Mouse (Mus musculus) testis, adult 2 months (tissue): ENCODE measurements around the gene Coro1b.

ENCODE experiments used
- CTCF ChIP-seq: fragments of 200-500 bp; IDR thresholded peaks from 2 replicates; pipeline ENCODE4 v1.5.1; 2012; ENCODE audit warnings: low read depth, mild to moderate bottlenecking, inconsistent platforms, low read length, moderate library complexity; ENCODE audit not compliant: control insufficient read depth, insufficient read depth, insufficient replicate concordance
- POLR2A ChIP-seq: fragments of 200-500 bp; IDR thresholded peaks from 2 replicates; pipeline ENCODE4 v1.6.1; 2012; ENCODE audit warnings: low read depth, mild to moderate bottlenecking, inconsistent platforms, low read length, moderate library complexity; ENCODE audit not compliant: control insufficient read depth

DNA sequence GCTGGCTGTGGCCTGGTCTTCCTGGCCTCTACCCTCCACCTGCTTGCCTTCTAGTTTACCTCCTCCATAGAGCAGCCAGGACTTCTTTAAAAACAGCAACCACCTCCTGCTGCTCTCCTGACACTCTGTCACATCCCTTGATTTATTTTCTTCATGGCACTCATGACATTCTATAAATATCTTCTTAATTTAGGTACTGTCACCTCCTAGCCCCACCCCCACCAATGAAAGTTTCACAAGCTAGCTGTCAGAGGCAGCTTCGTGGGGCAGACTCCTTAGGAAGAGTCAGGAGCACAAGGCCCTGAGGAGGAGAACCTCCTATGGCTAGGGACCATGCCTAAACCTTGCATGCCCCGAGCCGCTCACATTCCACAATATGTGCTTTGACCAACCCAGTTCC lies 38.9 kb downstream of the Coro1b start:
- no peak for TF ChIP-seq CTCF
- TF ChIP-seq POLR2A = no peak
